Mouse (Mus musculus) T-cell, adult 2 months (primary cell): ENCODE measurements around the gene Palm2.
"Not testable (repeated sequence)": the region's sequence is repeated elsewhere in the genome, so short reads cannot be mapped to it uniquely, and the experiment has no call there.

Experiments used
- DNase-seq: peaks from one replicate; pipeline ENCODE4 v3.0.0; 2022; ENCODE audit warnings: low spot score

Gene Palm2

GRCm38 (mm10) chr4:57433941-57434704, at the start of gene Palm2:
TSS of gene Palm2 (plus strand) at chr4:57434247.
- no peak for DNase-seq

- no peak for DNase-seq
Observed at GRCm38 (mm10) chr4:57384355-57384754, 49.7 kb upstream of the Palm2 start.

GRCm38 (mm10) chr4:57391103-57391502, 42.9 kb upstream of the Palm2 start:
- no peak for DNase-seq

GRCm38 (mm10) chr4:57396414-57396813, 37.6 kb upstream of the Palm2 start:
- no peak for DNase-seq

GRCm38 (mm10) chr4:57412385-57412784, 21.7 kb upstream of the Palm2 start:
- DNase-seq, result not testable (repeated sequence)

- DNase-seq, result no peak
Observed at GRCm38 (mm10) chr4:57413016-57413415, 21.0 kb upstream of the Palm2 start.

GRCm38 (mm10) chr4:57413670-57414069, 20.4 kb upstream of the Palm2 start:
- DNase-seq, result not testable (repeated sequence)

- no peak for DNase-seq
Observed at GRCm38 (mm10) chr4:57424011-57424410, 10.0 kb upstream of the Palm2 start.

GRCm38 (mm10) chr4:57428317-57428716, 5.7 kb upstream of the Palm2 start:
- DNase-seq, result no peak

- DNase-seq, result no peak
Observed at GRCm38 (mm10) chr4:57434705-57435360, 786 bp downstream of the Palm2 start.

GRCm38 (mm10) chr4:57436286-57436685, 2.2 kb downstream of the Palm2 start:
- DNase-seq, result no peak

GRCm38 (mm10) chr4:57446082-57446481, 12.0 kb downstream of the Palm2 start:
- no peak for DNase-seq

- DNase-seq, result no peak
Observed at GRCm38 (mm10) chr4:57446854-57447444, 12.9 kb downstream of the Palm2 start.

GRCm38 (mm10) chr4:57451896-57452295, 17.8 kb downstream of the Palm2 start:
- no peak for DNase-seq

GRCm38 (mm10) chr4:57452661-57453060, 18.6 kb downstream of the Palm2 start:
- no peak for DNase-seq

GRCm38 (mm10) chr4:57462378-57462777, 28.3 kb downstream of the Palm2 start:
- no peak for DNase-seq

GRCm38 (mm10) chr4:57482435-57482834, 48.4 kb downstream of the Palm2 start:
- DNase-seq, result no peak

GRCm38 (mm10) chr4:57486392-57486791, 52.3 kb downstream of the Palm2 start:
- no peak for DNase-seq

- no peak for DNase-seq
Observed at GRCm38 (mm10) chr4:57489887-57490286, 55.8 kb downstream of the Palm2 start.

GRCm38 (mm10) chr4:57504792-57505191, 70.7 kb downstream of the Palm2 start:
- no peak for DNase-seq

GRCm38 (mm10) chr4:57510576-57510975, 76.5 kb downstream of the Palm2 start:
- DNase-seq, result no peak

- DNase-seq, result no peak
Observed at GRCm38 (mm10) chr4:57511734-57512133, 77.7 kb downstream of the Palm2 start.

GRCm38 (mm10) chr4:57513241-57513933, 79.3 kb downstream of the Palm2 start:
- no peak for DNase-seq
